Mouse (Mus musculus): ENCODE measurements around the gene Fhl1. TPM values are rescaled to one million over a fixed set of nuclear protein-coding genes. Genes with fewer than 3 reads are reported as not detected.

The Fhl1 gene
- polyA plus RNA-seq, 1 experiment, result 174 TPM

DNA sequence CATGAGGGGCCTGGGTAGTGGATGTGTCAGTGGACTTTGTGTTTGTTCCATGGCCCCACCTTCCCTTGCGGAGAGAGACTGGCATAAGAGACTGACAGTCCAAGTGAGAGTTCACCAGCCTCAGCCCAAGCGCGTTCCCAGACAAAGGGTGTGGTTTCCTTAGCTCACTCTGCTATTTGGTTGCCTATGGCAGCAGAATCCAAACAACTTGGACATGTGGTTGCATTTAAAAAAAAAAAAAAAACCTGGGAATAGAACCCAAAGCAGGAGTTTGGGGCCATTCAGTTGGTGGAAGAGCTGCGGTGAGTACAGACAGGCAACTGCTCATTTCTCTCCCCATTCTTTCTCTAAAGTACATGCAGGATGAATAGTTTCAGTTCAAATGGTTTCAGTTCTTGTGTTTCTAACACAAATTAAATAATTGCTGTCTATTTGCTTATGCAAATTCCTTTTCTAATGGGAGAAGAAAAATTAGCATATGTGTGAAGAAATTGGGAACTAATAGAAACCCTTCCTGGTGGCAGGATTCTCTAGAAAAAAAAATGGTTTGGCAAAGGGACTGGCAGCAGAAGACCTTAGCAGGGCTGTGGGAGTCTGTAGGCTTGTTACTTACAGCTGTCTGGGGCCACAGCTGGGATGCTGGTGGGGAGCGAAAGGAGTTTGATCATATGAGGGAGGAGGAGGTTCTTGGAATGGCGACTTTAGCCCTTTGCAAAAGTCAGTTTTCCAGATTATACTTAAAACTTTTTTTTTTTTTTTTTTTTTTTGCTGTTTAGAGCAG, 54.9 kb downstream of the Fhl1 start:
- no peak for TF ChIP-seq CTCF (IDR thresholded peaks at IDR 0.05; ENCODE audit: borderline replicate concordance, insufficient read depth, low read depth, low read length)
- TF ChIP-seq POLR2A (IDR thresholded peaks at IDR 0.05; ENCODE audit: borderline replicate concordance, insufficient read depth, low read length), result no peak
- 67% methylated on average over 6 of the region's 6 CpGs for WGBS

GRCm38 (mm10) chrX:56787486-56787885, 55.9 kb downstream of the Fhl1 start:
- peak in 1 of 2 experiments; percentile 14 for DNase-seq
- WGBS, result 28% methylated on average over 3 of the region's 3 CpGs
- Histone ChIP-seq H3K27ac (ENCODE audit: insufficient read depth, low read length) (no peak overlapping the region), H3K4me3 (replicated peaks; ENCODE audit: insufficient read depth, low read depth, low read length) (no peak overlapping the region), H3K27me3 (ENCODE audit: control insufficient read depth, insufficient read depth, low read length) (no peaks in the 10 kb centered on the region), H3K4me1 (ENCODE audit: control insufficient read depth, insufficient read depth, low read length) (no peaks in the 10 kb centered on the region; the same call in 1 of the 2 replicates)
- no peak for TF ChIP-seq POLR2A (IDR thresholded peaks at IDR 0.05; ENCODE audit: borderline replicate concordance, insufficient read depth, low read length)
- no peak for TF ChIP-seq CTCF (IDR thresholded peaks at IDR 0.05; ENCODE audit: borderline replicate concordance, insufficient read depth, low read depth, low read length)

More for the DNA sequence above, 54.9 kb downstream of the Fhl1 start:
- Histone ChIP-seq H3K4me3 (replicated peaks; ENCODE audit: insufficient read depth, low read depth, low read length) (no peak overlapping the region), H3K27ac (ENCODE audit: insufficient read depth, low read length) (no peak overlapping the region), H3K27me3 (ENCODE audit: control insufficient read depth, insufficient read depth, low read length) (no peaks in the 10 kb centered on the region), H3K4me1 (ENCODE audit: control insufficient read depth, insufficient read depth, low read length) (no peaks in the 10 kb centered on the region; the same call in 1 of the 2 replicates)
- no peak for DNase-seq

GRCm38 (mm10) chrX:56790591-56790990, 59.0 kb downstream of the Fhl1 start:
- DNase-seq, result no peak
- Histone ChIP-seq H3K4me3 (replicated peaks; ENCODE audit: insufficient read depth, low read depth, low read length) (no peak overlapping the region), H3K4me1 (ENCODE audit: control insufficient read depth, insufficient read depth, low read length) (no peaks in the 10 kb centered on the region; the same call in 1 of the 2 replicates), H3K27ac (ENCODE audit: insufficient read depth, low read length) (no peak overlapping the region), H3K27me3 (ENCODE audit: control insufficient read depth, insufficient read depth, low read length) (no peaks in the 10 kb centered on the region)
- TF ChIP-seq POLR2A (IDR thresholded peaks at IDR 0.05; ENCODE audit: borderline replicate concordance, insufficient read depth, low read length) (no peak), CTCF (IDR thresholded peaks at IDR 0.05; ENCODE audit: borderline replicate concordance, insufficient read depth, low read depth, low read length) (no peak)
- 65% methylated on average over 4 of the region's 4 CpGs for WGBS

DNA sequence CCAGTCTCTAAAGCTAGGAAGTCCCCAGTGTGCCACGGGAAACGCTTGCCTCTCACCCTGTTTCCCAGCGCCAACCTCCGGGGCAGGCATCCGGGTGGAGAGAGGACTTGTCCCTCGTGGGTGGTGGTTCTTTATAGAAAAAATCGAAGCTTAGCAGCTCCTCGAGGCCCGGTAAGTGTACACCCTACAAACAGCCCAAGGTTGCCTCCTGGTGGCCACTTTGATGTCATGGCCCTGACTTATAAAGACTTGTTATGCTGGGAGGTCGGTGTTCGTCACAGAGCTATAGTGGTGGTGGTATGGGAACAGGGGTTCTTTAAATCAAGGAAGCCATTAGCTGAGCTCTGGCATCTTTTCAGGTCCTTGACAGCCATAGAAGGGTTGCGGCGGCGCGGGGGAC, 59.7 kb downstream of the Fhl1 start:
- peak; percentile 55 to 64 for DNase-seq
- Histone ChIP-seq H3K27ac (ENCODE audit: insufficient read depth, low read length) (no peak overlapping the region), H3K4me1 (ENCODE audit: control insufficient read depth, insufficient read depth, low read length) (no peaks in the 10 kb centered on the region; the same call in 1 of the 2 replicates), H3K4me3 (replicated peaks; ENCODE audit: insufficient read depth, low read depth, low read length) (no peak overlapping the region), H3K27me3 (ENCODE audit: control insufficient read depth, insufficient read depth, low read length) (no peaks in the 10 kb centered on the region)
- TF ChIP-seq CTCF (IDR thresholded peaks at IDR 0.05; ENCODE audit: borderline replicate concordance, insufficient read depth, low read depth, low read length) (peak; percentile 65), POLR2A (IDR thresholded peaks at IDR 0.05; ENCODE audit: borderline replicate concordance, insufficient read depth, low read length) (no peak)
- WGBS, result 34% methylated on average over 15 of the region's 15 CpGs

GRCm38 (mm10) chrX:56821765-56822603, 90.4 kb downstream of the Fhl1 start, which contains the start of gene Map7d3:
Gene Map7d3, minus strand, starts transcription at chrX:56822326.
- no peaks in the 10 kb centered on the region for H3K4me1 ChIP-seq (ENCODE audit: control insufficient read depth, insufficient read depth, low read length)
- H3K27ac ChIP-seq (ENCODE audit: insufficient read depth, low read length), result no peak within 1 kb of the TSS
- no peak for TF ChIP-seq CTCF (IDR thresholded peaks at IDR 0.05; ENCODE audit: borderline replicate concordance, insufficient read depth, low read depth, low read length)
- TF ChIP-seq POLR2A (IDR thresholded peaks at IDR 0.05; ENCODE audit: borderline replicate concordance, insufficient read depth, low read length), result no peak
- 9% methylated on average over 33 of the region's 35 CpGs for WGBS
- no peak for DNase-seq
- peak within 1 kb of the TSS; percentile 42 for H3K4me3 ChIP-seq (replicated peaks; ENCODE audit: insufficient read depth, low read depth, low read length)
- no peaks in the 10 kb centered on the region; the same call in 1 of the 2 replicates for H3K27me3 ChIP-seq (ENCODE audit: control insufficient read depth, insufficient read depth, low read length)

DNA sequence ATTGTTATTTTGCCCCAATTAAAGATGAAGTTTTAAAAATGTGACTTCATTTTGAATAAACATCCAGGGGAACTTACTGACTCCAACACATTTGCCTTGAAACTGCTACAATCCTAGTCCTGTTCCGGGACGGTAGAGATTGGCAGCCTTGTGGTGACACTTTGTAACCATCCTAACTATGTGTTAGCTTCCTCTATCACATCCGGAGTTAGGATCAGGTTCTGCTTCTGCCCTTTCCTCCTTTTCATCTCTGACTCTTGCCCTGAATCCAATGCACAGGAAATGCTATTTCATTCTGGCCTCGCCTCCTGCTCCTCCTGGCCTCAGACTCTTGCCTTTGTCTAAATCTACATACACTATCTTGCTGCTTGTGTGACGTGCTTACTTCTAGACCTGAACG, 95.9 kb downstream of the Fhl1 start:
- Histone ChIP-seq H3K4me3 (replicated peaks; ENCODE audit: insufficient read depth, low read depth, low read length) (no peak overlapping the region), H3K4me1 (ENCODE audit: control insufficient read depth, insufficient read depth, low read length) (no peaks in the 10 kb centered on the region), H3K27me3 (ENCODE audit: control insufficient read depth, insufficient read depth, low read length) (no peaks in the 10 kb centered on the region), H3K27ac (ENCODE audit: insufficient read depth, low read length) (no peak overlapping the region)
- TF ChIP-seq CTCF (IDR thresholded peaks at IDR 0.05; ENCODE audit: borderline replicate concordance, insufficient read depth, low read depth, low read length) (no peak), POLR2A (IDR thresholded peaks at IDR 0.05; ENCODE audit: borderline replicate concordance, insufficient read depth, low read length) (no peak)
- WGBS, result 87% methylated on average over 6 of the region's 6 CpGs
- DNase-seq, result no peak

GRCm38 (mm10) chrX:56835842-56836241, 104.3 kb downstream of the Fhl1 start:
- Histone ChIP-seq H3K27me3 (ENCODE audit: control insufficient read depth, insufficient read depth, low read length) (no peaks in the 10 kb centered on the region), H3K4me1 (ENCODE audit: control insufficient read depth, insufficient read depth, low read length) (no peaks in the 10 kb centered on the region), H3K27ac (ENCODE audit: insufficient read depth, low read length) (no peak overlapping the region), H3K4me3 (replicated peaks; ENCODE audit: insufficient read depth, low read depth, low read length) (no peak overlapping the region)
- 58% methylated on average over 6 of the region's 6 CpGs for WGBS
- DNase-seq, result no peak
- no peak for TF ChIP-seq CTCF (IDR thresholded peaks at IDR 0.05; ENCODE audit: borderline replicate concordance, insufficient read depth, low read depth, low read length)
- TF ChIP-seq POLR2A (IDR thresholded peaks at IDR 0.05; ENCODE audit: borderline replicate concordance, insufficient read depth, low read length), result no peak

All from cerebellum, adult 2 months (tissue).